Mouse (Mus musculus) lung, embryonic 16.5 days (tissue): ENCODE data around the gene Ankrd6. TPM values are rescaled to one million over a fixed set of nuclear protein-coding genes. Genes with fewer than 3 reads are reported as not detected.

Experiments
- ATAC-seq: fragments of 200-750 bp; cut with Nextera tagmentation; 2 replicates; pipeline ENCODE4 v1.8.0; 2017; ENCODE audit warnings: low read depth, mild to moderate bottlenecking, moderate library complexity
- H3K27ac ChIP-seq: fragments of 300-500 bp; sonication (generic); 2 replicates; pipeline ENCODE4 v1.5.1; 2014; ENCODE audit warnings: mild to moderate bottlenecking, control low read depth, low read length
- H3K27me3 ChIP-seq: fragments of 300-500 bp; sonication (generic); 2 replicates; pipeline ENCODE4 v1.6.1; 2014; ENCODE audit warnings: low read depth, low read length, mixed read lengths; ENCODE audit not compliant: control insufficient read depth, insufficient read depth
- H3K36me3 ChIP-seq: fragments of 300-500 bp; sonication (generic); 2 replicates; pipeline ENCODE4 v1.6.1; 2014; ENCODE audit warnings: low read length; ENCODE audit not compliant: control insufficient read depth, insufficient read depth
- H3K4me1 ChIP-seq: fragments of 300-500 bp; sonication (generic); replicated peaks from 2 replicates; pipeline ENCODE4 v1.6.1; 2014; ENCODE audit warnings: low read length, mixed read lengths; ENCODE audit not compliant: control insufficient read depth, insufficient read depth
- H3K4me2 ChIP-seq: fragments of 300-500 bp; sonication (generic); 2 replicates; pipeline ENCODE4 v1.6.1; 2014; ENCODE audit warnings: low read depth, low read length, control low read depth
- H3K4me3 ChIP-seq: fragments of 300-500 bp; sonication (generic); 2 replicates; pipeline ENCODE4 v1.5.1; 2014; ENCODE audit warnings: mild to moderate bottlenecking, low read length, control low read depth
- H3K9ac ChIP-seq: fragments of 300-500 bp; sonication (generic); 2 replicates; pipeline ENCODE4 v1.6.1; 2014; ENCODE audit warnings: low read length, control low read depth
- H3K9me3 ChIP-seq: fragments of 300-500 bp; sonication (generic); 2 replicates; pipeline ENCODE4 v1.6.1; 2016; ENCODE audit warnings: low read length; ENCODE audit not compliant: control insufficient read depth
- WGBS: fragments of 180-500 bp; shearing (Covaris S2); extraction: QIAGEN DNeasy Blood & Tissue Kit; methylation state at CpG from one replicate; pipeline ENCODE4 v1.1.7; 2014; 5-methylcytosine and 5-hydroxymethylcytosine counted together
- polyA plus RNA-seq: library from polyadenylated mRNA; unstranded; fragments of >200 nt; fragmentation: Nextera tagmentation; extraction: Ambion mirVana; gene quantifications from 2 replicates; pipeline ENCODE4 v1.2.1, GENCODE M21; 2015

Gene Ankrd6
- polyA plus RNA-seq, 1 experiment from 2014 or later, result 3.6 TPM

GRCm38 (mm10) chr4:32798976-32799375 lies 151.7 kb downstream of the Ankrd6 start:
- no peak for ATAC-seq
- H3K4me2 ChIP-seq, result no peak overlapping the region
- H3K27me3 ChIP-seq, result no peaks in the 10 kb centered on the region
- H3K4me1 ChIP-seq, result peaks cover 8% of the 10 kb centered on the region; the same call in 1 of the 2 replicates
- H3K27ac ChIP-seq, result no peak overlapping the region
- WGBS, result 97% methylated on average over 4 of the region's 4 CpGs
- no peaks in the 10 kb centered on the region for H3K9me3 ChIP-seq
- H3K36me3 ChIP-seq, result peaks cover 4% of the 10 kb centered on the region; the same call in 1 of the 2 replicates
- no peak overlapping the region for H3K9ac ChIP-seq
- no peak overlapping the region for H3K4me3 ChIP-seq

GRCm38 (mm10) chr4:32789020-32789419 lies 161.6 kb downstream of the Ankrd6 start:
- H3K27ac ChIP-seq, result no peak overlapping the region
- H3K27me3 ChIP-seq, result no peaks in the 10 kb centered on the region
- 76% methylated on average over 4 of the region's 4 CpGs for WGBS
- H3K9ac ChIP-seq, result no peak overlapping the region
- no peak overlapping the region for H3K4me2 ChIP-seq
- H3K4me1 ChIP-seq, result no peaks in the 10 kb centered on the region
- no peaks in the 10 kb centered on the region for H3K36me3 ChIP-seq
- ATAC-seq, result no peak
- no peak overlapping the region for H3K4me3 ChIP-seq
- H3K9me3 ChIP-seq, result no peaks in the 10 kb centered on the region

- Histone ChIP-seq H3K4me2 (no peak overlapping the region), H3K9ac (no peak overlapping the region), H3K9me3 (no peaks in the 10 kb centered on the region), H3K27me3 (no peaks in the 10 kb centered on the region), H3K36me3 (no peaks in the 10 kb centered on the region), H3K27ac (no peak overlapping the region), H3K4me1 (no peaks in the 10 kb centered on the region), H3K4me3 (no peak overlapping the region)
- no peak for ATAC-seq
- WGBS, result 81% methylated on average over 1 of the region's 1 CpGs
Observed at GRCm38 (mm10) chr4:32787110-32787509, 163.5 kb downstream of the Ankrd6 start.

GRCm38 (mm10) chr4:32779996-32780395 lies 170.6 kb downstream of the Ankrd6 start:
- H3K9ac ChIP-seq, result no peak overlapping the region
- 94% methylated on average over 4 of the region's 4 CpGs for WGBS
- no peaks in the 10 kb centered on the region for H3K4me1 ChIP-seq
- H3K4me2 ChIP-seq, result no peak overlapping the region
- no peak overlapping the region for H3K4me3 ChIP-seq
- no peak for ATAC-seq
- no peaks in the 10 kb centered on the region for H3K9me3 ChIP-seq
- H3K36me3 ChIP-seq, result peaks cover 4% of the 10 kb centered on the region
- H3K27ac ChIP-seq, result no peak overlapping the region
- H3K27me3 ChIP-seq, result no peaks in the 10 kb centered on the region

- no peak overlapping the region for H3K9ac ChIP-seq
- H3K4me1 ChIP-seq, result no peaks in the 10 kb centered on the region
- H3K27me3 ChIP-seq, result no peaks in the 10 kb centered on the region
- peaks cover 11% of the 10 kb centered on the region for H3K36me3 ChIP-seq
- no peak overlapping the region for H3K4me2 ChIP-seq
- H3K4me3 ChIP-seq, result no peak overlapping the region
- no peaks in the 10 kb centered on the region for H3K9me3 ChIP-seq
- H3K27ac ChIP-seq, result no peak overlapping the region
- WGBS, result 94% methylated on average over 7 of the region's 7 CpGs
- no peak for ATAC-seq
Observed at GRCm38 (mm10) chr4:32770284-32770810, 180.3 kb downstream of the Ankrd6 start.

GRCm38 (mm10) chr4:32768046-32768445 lies 182.6 kb downstream of the Ankrd6 start:
- Histone ChIP-seq H3K4me1 (no peaks in the 10 kb centered on the region), H3K4me2 (no peak overlapping the region), H3K36me3 (peaks cover 16% of the 10 kb centered on the region), H3K9ac (no peak overlapping the region), H3K9me3 (no peaks in the 10 kb centered on the region), H3K27me3 (no peaks in the 10 kb centered on the region), H3K27ac (no peak overlapping the region), H3K4me3 (no peak overlapping the region)
- WGBS, result 79% methylated on average over 10 of the region's 10 CpGs
- ATAC-seq, result no peak

GRCm38 (mm10) chr4:32767471-32767870 lies 183.2 kb downstream of the Ankrd6 start:
- WGBS, result 76% methylated on average over 7 of the region's 7 CpGs
- H3K4me3 ChIP-seq, result no peak overlapping the region
- no peak overlapping the region for H3K9ac ChIP-seq
- peaks cover 16% of the 10 kb centered on the region for H3K36me3 ChIP-seq
- H3K9me3 ChIP-seq, result no peaks in the 10 kb centered on the region
- H3K27ac ChIP-seq, result no peak overlapping the region
- ATAC-seq, result no peak
- no peak overlapping the region for H3K4me2 ChIP-seq
- H3K27me3 ChIP-seq, result no peaks in the 10 kb centered on the region
- H3K4me1 ChIP-seq, result no peaks in the 10 kb centered on the region

- WGBS, result 85% methylated on average over 2 of the region's 2 CpGs
- no peak overlapping the region for H3K9ac ChIP-seq
- no peaks in the 10 kb centered on the region for H3K9me3 ChIP-seq
Observed at GRCm38 (mm10) chr4:32757430-32757829, 193.2 kb downstream of the Ankrd6 start.

More at GRCm38 (mm10) chr4:32757430-32757829, 193.2 kb downstream of the Ankrd6 start:
- ATAC-seq, result no peak
- Histone ChIP-seq H3K36me3 (peaks cover 28% of the 10 kb centered on the region), H3K27ac (no peak overlapping the region), H3K4me2 (no peak overlapping the region), H3K4me3 (no peak overlapping the region), H3K4me1 (no peaks in the 10 kb centered on the region), H3K27me3 (no peaks in the 10 kb centered on the region)
